Mouse (Mus musculus): ENCODE measurements around the gene Prim2. TPM values are rescaled to one million over a fixed set of nuclear protein-coding genes. Genes with fewer than 3 reads are reported as not detected.

Gene Prim2
- polyA plus RNA-seq, 1 experiment: 38.4 TPM

- Histone ChIP-seq H3K9me3 (replicated peaks; ENCODE audit: control insufficient read depth, insufficient read depth, low read length, poor library complexity, severe bottlenecking) (no peaks in the 10 kb centered on the region), H3K27ac (ENCODE audit: insufficient read depth, low read length) (no peak overlapping the region), H3K27me3 (ENCODE audit: control insufficient read depth, insufficient read depth, low read length, poor library complexity, severe bottlenecking) (no peaks in the 10 kb centered on the region), H3K9ac (ENCODE audit: low read depth, poor library complexity, severe bottlenecking) (no peak overlapping the region), H3K36me3 (ENCODE audit: control insufficient read depth, insufficient read depth, low read length, poor library complexity, severe bottlenecking) (no peaks in the 10 kb centered on the region), H3K4me1 (ENCODE audit: control insufficient read depth, insufficient read depth, low read length) (peaks cover 3% of the 10 kb centered on the region), H3K4me3 (ENCODE audit: low read depth, low read length) (no peak overlapping the region)
- TF ChIP-seq CTCF (IDR thresholded peaks at IDR 0.05; ENCODE audit: low read depth, low read length): no peak
- no peak for TF ChIP-seq EP300 (IDR thresholded peaks at IDR 0.05; ENCODE audit: insufficient read depth, low read depth, low read length)
- TF ChIP-seq POLR2A (IDR thresholded peaks at IDR 0.05; ENCODE audit: insufficient read depth, low read length): no peak
These were observed 114.0 kb downstream of the Prim2 start for GRCm38 (mm10) chr1:33555626-33556025.

- no peak overlapping the region for H3K4me3 ChIP-seq (ENCODE audit: low read depth, low read length)
- no peak overlapping the region for H3K27ac ChIP-seq (ENCODE audit: insufficient read depth, low read length)
- H3K27me3 ChIP-seq (ENCODE audit: control insufficient read depth, insufficient read depth, low read length, poor library complexity, severe bottlenecking): no peaks in the 10 kb centered on the region
- H3K9ac ChIP-seq (ENCODE audit: low read depth, poor library complexity, severe bottlenecking): no peak overlapping the region
- H3K36me3 ChIP-seq (ENCODE audit: control insufficient read depth, insufficient read depth, low read length, poor library complexity, severe bottlenecking): no peaks in the 10 kb centered on the region
- peaks cover 2% of the 10 kb centered on the region for H3K4me1 ChIP-seq (ENCODE audit: control insufficient read depth, insufficient read depth, low read length)
- no peaks in the 10 kb centered on the region; the same call in 1 of the 2 replicates for H3K9me3 ChIP-seq (replicated peaks; ENCODE audit: control insufficient read depth, insufficient read depth, low read length, poor library complexity, severe bottlenecking)
- TF ChIP-seq EP300 (IDR thresholded peaks at IDR 0.05; ENCODE audit: insufficient read depth, low read depth, low read length) (no peak), CTCF (IDR thresholded peaks at IDR 0.05; ENCODE audit: low read depth, low read length) (no peak), POLR2A (IDR thresholded peaks at IDR 0.05; ENCODE audit: insufficient read depth, low read length) (no peak)
These were observed 118.2 kb downstream of the Prim2 start for GRCm38 (mm10) chr1:33551350-33551749.

- Histone ChIP-seq H3K9ac (ENCODE audit: low read depth, poor library complexity, severe bottlenecking) (no peak overlapping the region), H3K36me3 (ENCODE audit: control insufficient read depth, insufficient read depth, low read length, poor library complexity, severe bottlenecking) (no peaks in the 10 kb centered on the region), H3K4me1 (ENCODE audit: control insufficient read depth, insufficient read depth, low read length) (no peaks in the 10 kb centered on the region), H3K27me3 (ENCODE audit: control insufficient read depth, insufficient read depth, low read length, poor library complexity, severe bottlenecking) (no peaks in the 10 kb centered on the region), H3K4me3 (ENCODE audit: low read depth, low read length) (no peak overlapping the region), H3K9me3 (replicated peaks; ENCODE audit: control insufficient read depth, insufficient read depth, low read length, poor library complexity, severe bottlenecking) (no peaks in the 10 kb centered on the region), H3K27ac (ENCODE audit: insufficient read depth, low read length) (no peak overlapping the region)
- TF ChIP-seq EP300 (IDR thresholded peaks at IDR 0.05; ENCODE audit: insufficient read depth, low read depth, low read length) (no peak), CTCF (IDR thresholded peaks at IDR 0.05; ENCODE audit: low read depth, low read length) (no peak), POLR2A (IDR thresholded peaks at IDR 0.05; ENCODE audit: insufficient read depth, low read length) (no peak)
These were observed 127.9 kb downstream of the Prim2 start for GRCm38 (mm10) chr1:33541708-33542107.

GRCm38 (mm10) chr1:33537948-33538347 is 131.6 kb downstream of the Prim2 start:
- Histone ChIP-seq H3K9me3 (replicated peaks; ENCODE audit: control insufficient read depth, insufficient read depth, low read length, poor library complexity, severe bottlenecking) (no peaks in the 10 kb centered on the region), H3K9ac (ENCODE audit: low read depth, poor library complexity, severe bottlenecking) (no peak overlapping the region), H3K27me3 (ENCODE audit: control insufficient read depth, insufficient read depth, low read length, poor library complexity, severe bottlenecking) (no peaks in the 10 kb centered on the region), H3K36me3 (ENCODE audit: control insufficient read depth, insufficient read depth, low read length, poor library complexity, severe bottlenecking) (no peaks in the 10 kb centered on the region), H3K4me1 (ENCODE audit: control insufficient read depth, insufficient read depth, low read length) (no peaks in the 10 kb centered on the region), H3K27ac (ENCODE audit: insufficient read depth, low read length) (no peak overlapping the region), H3K4me3 (ENCODE audit: low read depth, low read length) (no peak overlapping the region)
- no peak for TF ChIP-seq EP300 (IDR thresholded peaks at IDR 0.05; ENCODE audit: insufficient read depth, low read depth, low read length)
- no peak for TF ChIP-seq POLR2A (IDR thresholded peaks at IDR 0.05; ENCODE audit: insufficient read depth, low read length)
- no peak for TF ChIP-seq CTCF (IDR thresholded peaks at IDR 0.05; ENCODE audit: low read depth, low read length)

- no peak overlapping the region for H3K27ac ChIP-seq (ENCODE audit: insufficient read depth, low read length)
- H3K9ac ChIP-seq (ENCODE audit: low read depth, poor library complexity, severe bottlenecking): no peak overlapping the region
- H3K4me1 ChIP-seq (ENCODE audit: control insufficient read depth, insufficient read depth, low read length): no peaks in the 10 kb centered on the region
- no peaks in the 10 kb centered on the region for H3K27me3 ChIP-seq (ENCODE audit: control insufficient read depth, insufficient read depth, low read length, poor library complexity, severe bottlenecking)
- no peaks in the 10 kb centered on the region for H3K9me3 ChIP-seq (replicated peaks; ENCODE audit: control insufficient read depth, insufficient read depth, low read length, poor library complexity, severe bottlenecking)
- no peaks in the 10 kb centered on the region for H3K36me3 ChIP-seq (ENCODE audit: control insufficient read depth, insufficient read depth, low read length, poor library complexity, severe bottlenecking)
- TF ChIP-seq EP300 (IDR thresholded peaks at IDR 0.05; ENCODE audit: insufficient read depth, low read depth, low read length): no peak
- TF ChIP-seq CTCF (IDR thresholded peaks at IDR 0.05; ENCODE audit: low read depth, low read length): no peak
- no peak for TF ChIP-seq POLR2A (IDR thresholded peaks at IDR 0.05; ENCODE audit: insufficient read depth, low read length)
- H3K4me3 ChIP-seq (ENCODE audit: low read depth, low read length): no peak overlapping the region
These were observed 133.2 kb downstream of the Prim2 start for GRCm38 (mm10) chr1:33536272-33537004.

GRCm38 (mm10) chr1:33535140-33535686 is 134.4 kb downstream of the Prim2 start:
- Histone ChIP-seq H3K4me3 (ENCODE audit: low read depth, low read length) (no peak overlapping the region), H3K36me3 (ENCODE audit: control insufficient read depth, insufficient read depth, low read length, poor library complexity, severe bottlenecking) (no peaks in the 10 kb centered on the region), H3K9me3 (replicated peaks; ENCODE audit: control insufficient read depth, insufficient read depth, low read length, poor library complexity, severe bottlenecking) (no peaks in the 10 kb centered on the region), H3K27me3 (ENCODE audit: control insufficient read depth, insufficient read depth, low read length, poor library complexity, severe bottlenecking) (no peaks in the 10 kb centered on the region), H3K27ac (ENCODE audit: insufficient read depth, low read length) (no peak overlapping the region), H3K9ac (ENCODE audit: low read depth, poor library complexity, severe bottlenecking) (no peak overlapping the region), H3K4me1 (ENCODE audit: control insufficient read depth, insufficient read depth, low read length) (no peaks in the 10 kb centered on the region)
- no peak for TF ChIP-seq CTCF (IDR thresholded peaks at IDR 0.05; ENCODE audit: low read depth, low read length)
- TF ChIP-seq POLR2A (IDR thresholded peaks at IDR 0.05; ENCODE audit: insufficient read depth, low read length): no peak

Measured in ES-Bruce4 (cell line).